ENCODE assay signal across 9 mouse cellular contexts in genomic region chr10:13500473-13500872, GRCm38 (mm10). TPM values are rescaled to one million over a fixed set of nuclear protein-coding genes. Genes with fewer than 3 reads are reported as not detected.
DNase-seq lines count a peak whose midpoint lies in the region; ATAC-seq and TF ChIP-seq lines count a peak whose summit lies in the region.
"Had no signal": no experiment of that assay in that cellular context is flagged by ENCODE, and none has a peak within 500 bp of the region (broad histone marks: within the 10 kb centered on the region; RNA-seq: fewer than 3 reads in every experiment).

No protein-coding gene starts in this region.

- peaks cover 14% of the 10 kb centered on the region for H3K27me3 ChIP-seq in E14TG2a.4 (ENCODE audit: insufficient read depth, low read length)
- no peaks in the 10 kb centered on the region for H3K27me3 ChIP-seq in forebrain, postnatal 0 days (ENCODE audit: insufficient read depth, low read length)
- peaks cover 6% of the 10 kb centered on the region; the same call in 1 of the 2 replicates for H3K27me3 ChIP-seq in liver, embryonic 12.5 days (replicated peaks)

- no peak overlapping the region for H3K27ac ChIP-seq in forebrain, postnatal 0 days (ENCODE audit: low read depth, low read length)
- H3K27ac ChIP-seq in liver, embryonic 12.5 days = peak overlapping the region; percentile 84

- H3K9me3 ChIP-seq in E14TG2a.4 (ENCODE audit: low read length) = no peaks in the 10 kb centered on the region
- no peaks in the 10 kb centered on the region for H3K9me3 ChIP-seq in forebrain, postnatal 0 days (ENCODE audit: low read length)
- H3K9me3 ChIP-seq in liver, embryonic 12.5 days (replicated peaks) = no peaks in the 10 kb centered on the region
- H3K9me3 ChIP-seq: G1E had no signal

- TF ChIP-seq CTCF in E14TG2a.4 (conservative IDR thresholded peaks at IDR 0.05; ENCODE audit: low read length) = no peak
- TF ChIP-seq CTCF in forebrain, postnatal 0 days (IDR thresholded peaks at IDR 0.05; ENCODE audit: low read depth) = no peak

- peak overlapping the region; percentile 68 for H3K9ac ChIP-seq in forebrain, postnatal 0 days
- H3K9ac ChIP-seq in liver, embryonic 12.5 days = peak overlapping the region; percentile 78

- ATAC-seq in frontal cortex, adult (ENCODE audit: low TSS enrichment) = peak; percentile 9; the same call in 1 of the 2 replicates
- no peak for ATAC-seq in forebrain, postnatal 0 days
- no peak for ATAC-seq in liver, embryonic 12.5 days
- ATAC-seq in neutrophil, adult 5-6 weeks (ENCODE audit: extremely low read depth, insufficient number of reproducible peaks, low FRiP score, poor library complexity, severe bottlenecking) = peak; percentile 24; the same call in 1 of the 2 replicates

- peak overlapping the region; percentile 78 for H3K4me3 ChIP-seq in E14TG2a.4 (replicated peaks; ENCODE audit: low read length)
- H3K4me3 ChIP-seq in forebrain, postnatal 0 days (ENCODE audit: low read depth, low read length) = peak overlapping the region; percentile 54
- peak overlapping the region; percentile 74 for H3K4me3 ChIP-seq in liver, embryonic 12.5 days

- WGBS in forebrain, postnatal 0 days = 54% methylated on average over 9 of the region's 9 CpGs
- 30% methylated on average over 9 of the region's 9 CpGs for WGBS in liver, embryonic 12.5 days (ENCODE audit: insufficient replicate concordance)

- no peak for DNase-seq in frontal cortex, postnatal 10 days (ENCODE audit: low spot score in 2 of 2)
- no peak for DNase-seq in forebrain, postnatal 0 days
- DNase-seq in right cerebral cortex, postnatal 10 days (ENCODE audit: low spot score in 2 of 2) = no peak
- DNase-seq in frontal cortex, postnatal 25 days (ENCODE audit: low spot score in 2 of 2) = no peak

- H3K36me3 ChIP-seq in E14TG2a.4 (ENCODE audit: insufficient read depth, low read length) = no peaks in the 10 kb centered on the region
- H3K36me3 ChIP-seq in forebrain, postnatal 0 days (ENCODE audit: insufficient read depth) = no peaks in the 10 kb centered on the region; the same call in 1 of the 2 replicates
- H3K36me3 ChIP-seq in liver, embryonic 12.5 days = peaks cover 24% of the 10 kb centered on the region
- H3K36me3 ChIP-seq: G1E had no signal

- peak overlapping the region; percentile 72 for H3K4me2 ChIP-seq in forebrain, postnatal 0 days (ENCODE audit: low read depth)
- peak overlapping the region; percentile 80 for H3K4me2 ChIP-seq in liver, embryonic 12.5 days

- H3K4me1 ChIP-seq in E14TG2a.4 (replicated peaks; ENCODE audit: low read depth, low read length) = peaks cover 8% of the 10 kb centered on the region
- H3K4me1 ChIP-seq in forebrain, postnatal 0 days (ENCODE audit: insufficient read depth) = 0 out of 2 replicates have a peak, but pooled peaks cover 4% of the 10 kb centered on the region
- H3K4me1 ChIP-seq in liver, embryonic 12.5 days = peaks cover 38% of the 10 kb centered on the region

RNA-seq across cellular contexts. Expression of gene Fuca2, which starts 1.1 kb away (rescaled TPM):
- total RNA-seq in forebrain, postnatal 0 days (2014; rRNA removed) = 11.3 and 12.5 TPM in 2 replicates
- 42.5 and 45.7 TPM in 2 replicates for polyA plus RNA-seq in forebrain, postnatal 0 days (2015; fragmentation: Nextera tagmentation; extraction: Ambion mirVana)
- polyA plus RNA-seq in liver, embryonic 12.5 days (2016; fragmentation: Nextera tagmentation; extraction: Ambion mirVana) = 57.7 and 59.6 TPM in 2 replicates
- total RNA-seq in neutrophil, adult 5-6 weeks (2017) = 60.3 and 63.1 TPM in 2 replicates
- polyA plus RNA-seq: G1E had no signal

RNA-seq across cellular contexts. Expression of gene Phactr2, which starts 26.3 kb away (rescaled TPM):
- total RNA-seq in forebrain, postnatal 0 days (2014; rRNA removed) = 6.9 and 10.5 TPM in 2 replicates
- 4.4 and 8.1 TPM in 2 replicates for polyA plus RNA-seq in forebrain, postnatal 0 days (2015; fragmentation: Nextera tagmentation; extraction: Ambion mirVana)
- 9.8 and 10.4 TPM in 2 replicates for polyA plus RNA-seq in liver, embryonic 12.5 days (2016; fragmentation: Nextera tagmentation; extraction: Ambion mirVana)
- total RNA-seq in neutrophil, adult 5-6 weeks (2017) = 16.1 and 16.3 TPM in 2 replicates
- polyA plus RNA-seq: G1E had no signal

RNA-seq across cellular contexts. Expression of gene Adat2, which starts 52.2 kb away (rescaled TPM):
- total RNA-seq in forebrain, postnatal 0 days (2014; rRNA removed) = 4.1 and 6.0 TPM in 2 replicates
- polyA plus RNA-seq in forebrain, postnatal 0 days (2015; fragmentation: Nextera tagmentation; extraction: Ambion mirVana) = 2.0 and 2.2 TPM in 2 replicates
- 3.7 and 4.0 TPM in 2 replicates for polyA plus RNA-seq in liver, embryonic 12.5 days (2016; fragmentation: Nextera tagmentation; extraction: Ambion mirVana)
- 1.9 and 2.3 TPM in 2 replicates for total RNA-seq in neutrophil, adult 5-6 weeks (2017)

RNA-seq across cellular contexts. Expression of gene Pex3, which starts 52.5 kb away (rescaled TPM):
- total RNA-seq in forebrain, postnatal 0 days (2014; rRNA removed) = 41.5 and 41.7 TPM in 2 replicates
- 31.6 and 33.8 TPM in 2 replicates for polyA plus RNA-seq in forebrain, postnatal 0 days (2015; fragmentation: Nextera tagmentation; extraction: Ambion mirVana)
- 12.4 and 14.2 TPM in 2 replicates for polyA plus RNA-seq in liver, embryonic 12.5 days (2016; fragmentation: Nextera tagmentation; extraction: Ambion mirVana)
- 15.2 and 21.9 TPM in 2 replicates for total RNA-seq in neutrophil, adult 5-6 weeks (2017)

Comparison
In these comparisons a context has a peak if more than half of its experiments do, and no peak if none do; other contexts are left out.
1. ATAC-seq: peak in frontal cortex, adult (single experiment) and neutrophil, adult 5-6 weeks (single experiment); none in forebrain, postnatal 0 days (single experiment) and liver, embryonic 12.5 days (single experiment).
2. Peak in every context shown above with its lines, with median percentiles within 50 percentile points of each other: H3K4me3 ChIP-seq.